Mouse (Mus musculus) CH12.LX (cell line): ENCODE results near the gene Dsn1.

Experiments used
- CTCF ChIP-seq, 2 experiments: IDR thresholded peaks in 1 of 2; conservative IDR thresholded peaks in 1 of 2; 2 replicates each; pipeline ENCODE4 v1.5.1; 2011 to 2012; ENCODE audit warnings: low read depth in 2 of 2, low read length in 2 of 2, improper control_type of control experiment in 1 of 2, inconsistent platforms in 1 of 2, mild to moderate bottlenecking in 1 of 2, moderate library complexity in 1 of 2
- E2F4 ChIP-seq: IDR thresholded peaks from 2 replicates; pipeline ENCODE4 v1.6.1; 2011; ENCODE audit warnings: low read depth, low read length, improper control_type of control experiment; ENCODE audit not compliant: insufficient replicate concordance
- EP300 ChIP-seq: IDR thresholded peaks from 2 replicates; pipeline ENCODE4 v1.6.1; 2011; ENCODE audit warnings: low read length, improper control_type of control experiment
- ETS1 ChIP-seq: conservative IDR thresholded peaks from 2 replicates; pipeline ENCODE4 v1.6.1; 2012; ENCODE audit warnings: low read depth, mild to moderate bottlenecking, inconsistent platforms, low read length, improper control_type of control experiment, moderate library complexity
- GABPA ChIP-seq: IDR thresholded peaks from 2 replicates; pipeline ENCODE4 v1.6.1; 2012; ENCODE audit warnings: low read depth, low read length, improper control_type of control experiment, inconsistent platforms; ENCODE audit not compliant: insufficient replicate concordance
- JUND ChIP-seq: conservative IDR thresholded peaks from 2 replicates; pipeline ENCODE4 v1.6.1; 2011; ENCODE audit warnings: low read depth, low read length, improper control_type of control experiment
- KAT2A ChIP-seq: IDR thresholded peaks from 2 replicates; pipeline ENCODE4 v1.6.1; 2012; ENCODE audit warnings: low read length, improper control_type of control experiment, inconsistent platforms; ENCODE audit not compliant: insufficient replicate concordance
- POLR2A ChIP-seq: IDR thresholded peaks from 2 replicates; pipeline ENCODE4 v1.6.1; 2011; ENCODE audit warnings: low read depth, mild to moderate bottlenecking, improper control_type of control experiment, low read length
- POLR2AphosphoS2 ChIP-seq: IDR thresholded peaks from 2 replicates; pipeline ENCODE4 v1.6.1; 2011; ENCODE audit warnings: low read depth, low read length, improper control_type of control experiment
- UBTF ChIP-seq: IDR thresholded peaks from 2 replicates; pipeline ENCODE4 v1.6.1; 2012; ENCODE audit warnings: low read depth, mild to moderate bottlenecking, inconsistent platforms, low read length, improper control_type of control experiment, moderate library complexity
- USF1 ChIP-seq: IDR thresholded peaks from 2 replicates; pipeline ENCODE4 v1.6.1; 2014; ENCODE audit warnings: low read depth, mild to moderate bottlenecking, inconsistent platforms, low read length, improper control_type of control experiment
- ZNF384 ChIP-seq: IDR thresholded peaks from 2 replicates; pipeline ENCODE4 v1.6.1; 2012; ENCODE audit warnings: low read depth, low read length, improper control_type of control experiment, inconsistent platforms

GRCm38 (mm10) chr2:157041421-157041820 lies 34.5 kb upstream of the Dsn1 start:
- TF ChIP-seq CTCF (conservative IDR thresholded peaks at IDR 0.05 in 1 of 2, IDR thresholded peaks at IDR 0.05 in 1 of 2; ENCODE audit: low read depth in 2 of 2, low read length in 2 of 2) = no peak
- no peak for TF ChIP-seq USF1
- no peak for TF ChIP-seq POLR2AphosphoS2
- no peak for TF ChIP-seq E2F4
- no peak for TF ChIP-seq POLR2A
- TF ChIP-seq ETS1 = no peak
- no peak for TF ChIP-seq KAT2A
- no peak for TF ChIP-seq EP300
- TF ChIP-seq ZNF384 = no peak
- TF ChIP-seq GABPA = no peak
- TF ChIP-seq JUND = no peak
- no peak for TF ChIP-seq UBTF
